Mouse (Mus musculus) adrenal gland, postnatal 10 days (tissue): ENCODE measurements around the gene Slx. TPM values are rescaled to one million over a fixed set of nuclear protein-coding genes. Genes with fewer than 3 reads are reported as not detected.
"Not testable (repeated sequence)": the region's sequence is repeated elsewhere in the genome, so short reads cannot be mapped to it uniquely, and the experiment has no call there.

Experiments
- DNase-seq: peaks from one replicate; pipeline ENCODE4 v3.0.0; 2021; ENCODE audit warnings: mixed read lengths
- long read RNA-seq, 2 experiments: library from polyadenylated mRNA; stranded (forward); transcript quantifications; one replicate each; pipeline ENCODE4 v2.0.0; 2021
- microRNA-seq: library from miRNA; unstranded; fragments of <30 nt; microRNA quantifications from one replicate; pipeline ENCODE4 v1.2.0, GENCODE M21; 2021
- total RNA-seq, 2 experiments: library from RNA; stranded (reverse); gene quantifications; 2 replicates each; pipeline ENCODE4 v1.2.3; 2021

The Slx gene
- not detected for total RNA-seq
- long read RNA-seq, experiment 1: 0 reads
- long read RNA-seq, experiment 2: 0 reads

DNA sequence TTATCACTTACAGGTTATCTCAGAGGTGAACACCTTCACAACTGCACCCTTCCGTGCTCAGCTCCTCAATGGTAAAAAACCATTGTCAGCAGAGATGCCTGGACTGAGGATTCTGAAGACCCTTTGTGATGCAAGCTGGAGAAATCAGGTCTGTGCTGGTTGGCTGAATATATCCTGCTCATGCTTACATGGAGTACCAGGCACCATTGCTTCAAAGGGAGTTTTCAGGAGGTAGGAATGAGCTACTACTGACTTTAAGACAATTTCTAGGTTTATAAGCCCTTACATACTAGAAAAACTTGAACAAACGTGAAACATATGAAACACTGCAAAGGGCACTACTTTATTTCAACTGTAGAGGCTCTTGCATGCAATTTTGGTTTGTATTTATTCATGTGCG lies at the start of gene Slx:
Gene Slx (minus strand): TSS at position 101 of the 400 bp plus-strand sequence.
- DNase-seq: not testable (repeated sequence)

Small RNAs within 50 kb of the gene (microRNA-seq; reads per million reads assigned to microRNA genes)
- not detected for gene Gm27341

Other genes with a start within 250 kb of the Slx start
- gene Gm2030, start 235.5 kb downstream of the Slx start, total RNA-seq: not detected
- gene Gm14525, start 157.1 kb upstream of the Slx start, total RNA-seq: not detected